Mouse (Mus musculus): ENCODE results near the gene Tdrd5. TPM values are rescaled to one million over a fixed set of nuclear protein-coding genes. Genes with fewer than 3 reads are reported as not detected.
A peak's percentile ranks its signal among the peaks of the same experiment; 100 is the strongest.
"Not testable (repeated sequence)": the region's sequence is repeated elsewhere in the genome, so short reads cannot be mapped to it uniquely, and the experiment has no call there.

Tdrd5 gene
- total RNA-seq, 4 experiments from 2014 or later = 0.52 to 1.2 (median 0.56) TPM; not detected in 1

GRCm38 (mm10) chr1:156251096-156251495, 52.4 kb downstream of the Tdrd5 start:
- DNase-seq = not testable (repeated sequence)

GRCm38 (mm10) chr1:156247893-156248292, 55.6 kb downstream of the Tdrd5 start:
- DNase-seq = no peak

DNA sequence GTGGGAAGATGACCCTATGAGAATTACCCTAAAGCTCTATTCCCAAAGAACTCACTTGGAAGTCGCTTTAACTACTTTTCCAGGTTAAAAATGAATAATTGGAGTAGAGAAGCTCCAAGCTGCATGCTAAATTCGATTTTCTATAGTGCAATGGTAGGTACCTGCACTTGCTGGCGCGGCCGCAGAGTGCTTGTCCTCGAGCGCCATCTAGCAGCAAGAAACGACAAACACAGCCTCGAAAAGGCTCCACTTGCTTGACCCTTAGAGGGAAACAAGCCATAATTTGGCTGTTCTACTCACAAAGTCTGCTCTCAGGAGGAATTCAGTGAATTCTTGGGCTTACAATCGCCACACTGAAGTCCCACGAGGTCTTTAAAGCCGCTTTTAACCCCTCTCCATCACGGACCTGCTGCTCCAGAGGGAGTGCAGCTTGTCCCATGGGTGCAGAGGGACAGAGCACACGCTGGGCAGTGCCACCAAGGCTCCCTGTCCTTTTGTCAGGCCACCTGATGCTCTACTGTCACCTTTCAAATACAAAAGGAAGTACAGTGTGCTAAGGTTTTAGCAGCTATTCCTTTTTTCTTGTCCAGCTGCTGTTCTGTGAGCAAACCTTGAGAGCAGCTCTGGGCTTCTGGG, 61.6 kb downstream of the Tdrd5 start:
- DNase-seq = peak; percentile 5

- no peak for DNase-seq
Observed at GRCm38 (mm10) chr1:156241035-156241434, 62.4 kb downstream of the Tdrd5 start.

- no peak for DNase-seq
Observed at GRCm38 (mm10) chr1:156231122-156231521, 72.3 kb downstream of the Tdrd5 start.

- DNase-seq = peak; percentile 11
Observed at GRCm38 (mm10) chr1:156230339-156231089, 73.0 kb downstream of the Tdrd5 start.

- DNase-seq = no peak
Observed at GRCm38 (mm10) chr1:156229448-156229847, 74.0 kb downstream of the Tdrd5 start.

DNA sequence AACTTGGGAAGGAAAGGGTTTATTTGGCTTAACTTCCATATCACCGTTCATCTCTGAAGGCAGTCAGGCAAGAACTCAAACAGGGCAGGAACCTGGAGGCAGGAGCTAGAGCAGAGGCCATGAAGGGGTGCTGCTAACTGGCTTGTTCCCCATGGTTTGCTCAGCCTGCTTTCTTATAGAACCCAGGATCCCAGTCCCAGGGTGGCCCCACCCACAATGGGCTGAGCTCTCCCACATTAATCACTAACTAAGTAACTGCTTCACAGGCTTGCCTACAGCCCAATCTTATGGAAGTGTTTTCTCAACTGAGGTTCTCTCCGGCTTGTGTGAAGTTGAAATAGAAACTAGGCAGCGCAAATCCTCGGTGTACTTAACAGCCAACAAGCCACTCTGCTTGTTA, 74.7 kb downstream of the Tdrd5 start:
- no peak for DNase-seq

DNA sequence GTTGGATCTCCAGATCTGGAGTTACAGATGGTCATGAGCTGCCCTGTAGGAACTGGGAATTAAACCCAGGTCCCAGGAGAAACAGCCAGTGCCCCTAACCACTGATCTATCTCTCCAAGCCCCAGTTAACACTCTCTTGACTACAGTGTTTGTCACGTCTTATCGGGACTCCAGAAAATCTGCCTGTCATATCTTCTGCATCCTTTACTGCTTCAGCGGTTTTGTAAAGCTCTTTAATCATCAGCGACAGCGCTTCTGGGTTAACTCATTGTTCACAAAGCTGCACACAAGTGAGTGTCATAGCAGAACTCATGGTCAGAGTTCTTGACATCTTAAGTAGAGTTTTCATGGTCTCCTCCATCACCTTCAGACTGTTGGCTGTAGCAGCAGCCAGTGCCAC, 76.6 kb downstream of the Tdrd5 start:
- no peak for DNase-seq

GRCm38 (mm10) chr1:156222205-156223000, 81.1 kb downstream of the Tdrd5 start:
- DNase-seq = no peak

- DNase-seq = no peak
Observed at GRCm38 (mm10) chr1:156221327-156221726, 82.1 kb downstream of the Tdrd5 start.

GRCm38 (mm10) chr1:156218573-156218972, 84.9 kb downstream of the Tdrd5 start:
- DNase-seq = no peak

GRCm38 (mm10) chr1:156217941-156218340, 85.5 kb downstream of the Tdrd5 start:
- DNase-seq = no peak

GRCm38 (mm10) chr1:156217393-156217792, 86.1 kb downstream of the Tdrd5 start:
- no peak for DNase-seq

- DNase-seq = no peak
Observed at GRCm38 (mm10) chr1:156216249-156216648, 87.2 kb downstream of the Tdrd5 start.

GRCm38 (mm10) chr1:156214651-156215050, 88.8 kb downstream of the Tdrd5 start:
- no peak for DNase-seq

DNA sequence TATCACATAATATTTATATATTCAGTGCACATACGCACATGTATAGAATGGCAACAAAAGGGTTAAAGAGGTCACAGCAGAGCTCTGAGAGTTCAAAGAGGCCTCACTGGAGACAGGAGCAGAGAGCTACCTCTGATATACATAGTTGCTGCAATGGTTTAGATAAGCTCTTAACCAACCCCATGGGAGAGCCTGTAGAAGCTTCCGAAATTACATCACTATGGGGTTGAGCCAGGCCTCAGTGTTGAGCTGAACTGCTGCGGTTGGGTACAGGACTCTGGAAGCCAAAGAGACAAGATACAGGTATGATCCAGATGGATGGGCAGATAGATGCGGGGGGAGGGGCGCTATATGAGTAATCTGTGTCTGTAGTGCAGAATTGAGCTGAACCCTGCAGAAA, 90.5 kb downstream of the Tdrd5 start:
- no peak for DNase-seq

GRCm38 (mm10) chr1:156211809-156212317, 91.6 kb downstream of the Tdrd5 start:
- no peak for DNase-seq

Other genes with a start within 250 kb of the Tdrd5 start
- 10 to 100 TPM; 10.8 to 21.6 (median 13.5) TPM for gene Fam163a, start 98.6 kb downstream of the Tdrd5 start, total RNA-seq (2022)
- gene Nphs2, start 7.1 kb upstream of the Tdrd5 start, total RNA-seq (2022) = not detected
- gene Gm2000, start 62.4 kb upstream of the Tdrd5 start, total RNA-seq (2022) = 100 to 1,000 TPM; 446 to 689 (median 549) TPM
- gene Axdnd1, start 117.5 kb upstream of the Tdrd5 start, total RNA-seq (2022) = 10 to 100 TPM in 1 of 4 experiments, 1 to 10 TPM in 3; 3.8 to 11.2 (median 4.3) TPM
- gene Soat1, start 170.7 kb upstream of the Tdrd5 start, total RNA-seq (2022) = 1,000 to 10,000 TPM; 1,258 to 1,560 (median 1,464) TPM
- 10 to 100 TPM; 28.0 to 44.6 (median 34.7) TPM for gene Gm10031, start 220.3 kb upstream of the Tdrd5 start, total RNA-seq (2022)

All from adrenal gland, adult 8-10 months (tissue).